Mouse (Mus musculus) embryonic facial prominence, embryonic 15.5 days (tissue): ENCODE measurements around the gene Polr3h. TPM values are rescaled to one million over a fixed set of nuclear protein-coding genes. Genes with fewer than 3 reads are reported as not detected.
A peak's percentile ranks its signal among the peaks of the same experiment; 100 is the strongest.

Experiments used
- ATAC-seq: fragments of 200-750 bp; cut with Nextera tagmentation; 2 replicates; pipeline ENCODE4 v1.8.0; 2017; ENCODE audit warnings: low read depth, moderate TSS enrichment; ENCODE audit not compliant: insufficient number of reproducible peaks, low FRiP score, low TSS enrichment
- H3K27ac ChIP-seq: fragments of 300-500 bp; sonication (generic); replicated peaks from 2 replicates; pipeline ENCODE4 v1.5.1; 2015; ENCODE audit warnings: mild to moderate bottlenecking, inconsistent platforms
- H3K27me3 ChIP-seq: fragments of 300-500 bp; sonication (generic); 2 replicates; pipeline ENCODE4 v1.6.1; 2015; ENCODE audit warnings: inconsistent platforms
- H3K36me3 ChIP-seq: fragments of 300-500 bp; sonication (generic); 2 replicates; pipeline ENCODE4 v1.6.1; 2015; ENCODE audit warnings: mild to moderate bottlenecking, inconsistent platforms
- H3K4me1 ChIP-seq: fragments of 300-500 bp; sonication (generic); 2 replicates; pipeline ENCODE4 v1.6.1; 2015; ENCODE audit warnings: inconsistent platforms
- H3K4me2 ChIP-seq: fragments of 300-500 bp; sonication (generic); replicated peaks from 2 replicates; pipeline ENCODE4 v1.6.1; 2015; ENCODE audit warnings: mild to moderate bottlenecking, inconsistent platforms
- H3K4me3 ChIP-seq: fragments of 300-500 bp; sonication (generic); replicated peaks from 2 replicates; pipeline ENCODE4 v1.5.1; 2015; ENCODE audit warnings: mild to moderate bottlenecking, inconsistent platforms
- H3K9ac ChIP-seq: fragments of 300-500 bp; sonication (generic); 2 replicates; pipeline ENCODE4 v1.6.1; 2015; ENCODE audit warnings: inconsistent platforms
- H3K9me3 ChIP-seq: fragments of 300-500 bp; sonication (generic); replicated peaks from 2 replicates; pipeline ENCODE4 v1.6.1; 2016; ENCODE audit warnings: inconsistent platforms
- WGBS: fragments of 180-500 bp; shearing (Covaris S2); methylation state at CpG from one replicate; pipeline ENCODE4 v1.1.7; 2015; 5-methylcytosine and 5-hydroxymethylcytosine counted together
- polyA plus RNA-seq: library from polyadenylated mRNA; unstranded; fragments of >200 nt; fragmentation: Nextera tagmentation; extraction: Ambion mirVana; gene quantifications from 2 replicates; pipeline ENCODE4 v1.2.1, GENCODE M21; 2015

Polr3h gene
- polyA plus RNA-seq, 1 experiment from 2014 or later: 65.3 TPM

- Histone ChIP-seq H3K9ac (peak within 1 kb of the TSS; percentile 64), H3K4me1 (peaks cover 9% of the 10 kb centered on the region), H3K27me3 (no peaks in the 10 kb centered on the region), H3K4me2 (peak within 1 kb of the TSS; percentile 100), H3K27ac (peak within 1 kb of the TSS; percentile 88), H3K9me3 (no peaks in the 10 kb centered on the region), H3K36me3 (peaks cover 3% of the 10 kb centered on the region; the same call in 1 of the 2 replicates), H3K4me3 (peak within 1 kb of the TSS; percentile 75)
- under 1% methylated on average over 77 of the region's 77 CpGs for WGBS
- peak; percentile 95 for ATAC-seq
Measured at GRCm38 (mm10) chr15:81960171-81961077, 34.4 kb upstream of the Polr3h start, which contains the start of gene Pmm1. Gene Pmm1 (minus strand): TSS chr15:81960930.

DNA sequence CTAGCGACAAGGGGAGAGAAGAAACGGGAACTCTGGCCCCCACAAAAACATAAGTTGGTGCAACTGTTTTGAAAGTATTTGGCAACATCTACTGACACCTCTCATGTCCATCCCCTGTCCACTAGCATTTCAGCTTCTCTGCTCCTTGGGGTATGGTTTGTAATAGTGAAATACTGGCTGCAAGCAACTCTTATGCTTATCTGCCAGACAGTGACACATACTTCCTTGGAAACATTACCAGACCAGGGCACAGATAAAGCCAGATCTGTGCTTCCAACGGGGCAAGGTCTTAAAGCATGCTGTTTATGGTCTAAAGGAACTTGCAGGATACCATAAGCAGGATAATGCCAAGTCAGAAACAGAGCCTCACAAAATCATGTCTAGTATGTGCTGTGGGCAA is 32.9 kb upstream of the Polr3h start:
- Histone ChIP-seq H3K4me1 (peaks cover 9% of the 10 kb centered on the region), H3K9ac (no peak overlapping the region), H3K27me3 (no peaks in the 10 kb centered on the region), H3K4me2 (no peak overlapping the region), H3K9me3 (no peaks in the 10 kb centered on the region), H3K36me3 (peaks cover 18% of the 10 kb centered on the region; the same call in 1 of the 2 replicates), H3K27ac (no peak overlapping the region), H3K4me3 (no peak overlapping the region)
- 87% methylated on average over 3 of the region's 3 CpGs for WGBS
- ATAC-seq: no peak

DNA sequence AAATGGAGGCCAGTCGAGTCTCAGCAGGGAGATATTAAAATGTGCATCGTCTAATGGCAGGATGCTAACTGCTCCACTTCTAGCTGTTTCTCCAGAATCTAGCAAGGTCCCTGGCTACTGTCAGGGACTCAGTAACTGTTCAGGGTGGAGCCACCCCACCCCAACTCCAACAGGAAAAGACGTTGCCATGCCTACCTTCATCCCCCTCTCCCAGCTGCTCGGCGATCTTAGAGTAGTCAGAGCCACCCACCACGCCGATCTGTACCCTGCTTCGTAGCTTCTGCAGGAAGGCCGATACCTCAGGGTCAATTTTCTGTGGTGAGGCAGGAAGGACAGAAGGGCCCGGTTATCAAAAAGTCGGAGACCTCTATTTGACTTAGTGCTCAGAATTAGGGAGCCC is 31.6 kb upstream of the Polr3h start:
- H3K9me3 ChIP-seq: no peaks in the 10 kb centered on the region
- no peaks in the 10 kb centered on the region for H3K27me3 ChIP-seq
- no peak overlapping the region for H3K27ac ChIP-seq
- peaks cover 22% of the 10 kb centered on the region for H3K36me3 ChIP-seq
- no peak overlapping the region for H3K9ac ChIP-seq
- ATAC-seq: no peak
- H3K4me2 ChIP-seq: no peak overlapping the region
- H3K4me1 ChIP-seq: peaks cover 9% of the 10 kb centered on the region
- WGBS: 84% methylated on average over 11 of the region's 11 CpGs
- no peak overlapping the region for H3K4me3 ChIP-seq

GRCm38 (mm10) chr15:81956457-81956856 is 30.4 kb upstream of the Polr3h start:
- Histone ChIP-seq H3K9me3 (no peaks in the 10 kb centered on the region), H3K4me2 (no peak overlapping the region), H3K36me3 (peaks cover 31% of the 10 kb centered on the region), H3K27me3 (no peaks in the 10 kb centered on the region), H3K4me1 (peaks cover 9% of the 10 kb centered on the region), H3K9ac (no peak overlapping the region), H3K27ac (no peak overlapping the region), H3K4me3 (no peak overlapping the region)
- WGBS: 56% methylated on average over 8 of the region's 8 CpGs
- ATAC-seq: no peak

DNA sequence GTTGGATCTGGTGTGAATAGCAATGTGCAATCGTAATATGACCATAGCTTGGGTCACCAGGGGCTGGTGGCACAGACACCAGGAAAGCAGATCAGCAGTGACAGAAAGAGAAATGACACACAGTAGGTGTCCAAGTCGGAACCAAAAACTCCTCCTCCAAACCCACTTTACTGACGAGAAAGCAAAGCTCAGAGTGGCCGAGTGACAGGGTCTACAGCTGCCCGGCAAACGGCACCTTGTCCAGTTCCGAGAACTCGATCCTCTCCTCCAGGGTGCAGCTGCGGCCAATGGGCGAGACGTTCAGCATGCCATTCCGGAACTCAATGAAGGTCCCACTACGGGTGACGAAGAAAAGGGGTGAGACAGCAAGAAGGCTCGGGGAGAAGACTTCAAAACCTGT is 29.4 kb upstream of the Polr3h start:
- H3K4me2 ChIP-seq: no peak overlapping the region
- H3K27me3 ChIP-seq: no peaks in the 10 kb centered on the region
- peaks cover 37% of the 10 kb centered on the region for H3K36me3 ChIP-seq
- no peaks in the 10 kb centered on the region for H3K9me3 ChIP-seq
- H3K4me1 ChIP-seq: peaks cover 9% of the 10 kb centered on the region
- 92% methylated on average over 15 of the region's 15 CpGs for WGBS
- H3K27ac ChIP-seq: no peak overlapping the region
- no peak overlapping the region for H3K4me3 ChIP-seq
- H3K9ac ChIP-seq: no peak overlapping the region
- no peak for ATAC-seq

DNA sequence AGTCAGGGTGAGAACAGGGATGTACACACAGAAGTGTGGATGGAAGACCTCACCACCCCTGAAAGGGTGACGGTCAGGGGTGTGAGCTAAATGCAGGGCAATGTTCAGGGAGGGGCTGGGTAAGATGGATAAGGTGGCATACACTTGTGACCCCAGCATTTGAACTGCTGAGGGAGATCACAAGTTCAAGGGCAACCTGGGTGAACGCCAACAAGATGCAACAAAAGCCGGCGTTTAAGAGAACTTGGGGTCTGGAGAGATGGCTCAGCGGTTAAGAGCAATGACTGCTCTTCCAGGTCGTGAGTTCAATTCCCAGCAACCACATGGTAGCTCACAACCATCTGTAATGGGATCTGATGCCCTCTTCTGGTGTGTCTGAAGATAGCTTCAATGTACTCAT is 28.7 kb upstream of the Polr3h start:
- Histone ChIP-seq H3K27me3 (no peaks in the 10 kb centered on the region), H3K27ac (no peak overlapping the region), H3K4me2 (no peak overlapping the region), H3K9me3 (no peaks in the 10 kb centered on the region), H3K4me1 (peaks cover 6% of the 10 kb centered on the region), H3K36me3 (peaks cover 37% of the 10 kb centered on the region), H3K9ac (no peak overlapping the region), H3K4me3 (no peak overlapping the region)
- no peak for ATAC-seq
- 88% methylated on average over 6 of the region's 6 CpGs for WGBS

GRCm38 (mm10) chr15:81954151-81954583 is 28.1 kb upstream of the Polr3h start:
- ATAC-seq: no peak
- H3K36me3 ChIP-seq: peaks cover 37% of the 10 kb centered on the region
- no peak overlapping the region for H3K9ac ChIP-seq
- no peaks in the 10 kb centered on the region for H3K9me3 ChIP-seq
- H3K27ac ChIP-seq: no peak overlapping the region
- 0 out of 2 replicates have a peak, but pooled peaks cover 3% of the 10 kb centered on the region for H3K4me1 ChIP-seq
- H3K4me2 ChIP-seq: no peak overlapping the region
- H3K4me3 ChIP-seq: no peak overlapping the region
- 91% methylated on average over 9 of the region's 9 CpGs for WGBS
- H3K27me3 ChIP-seq: no peaks in the 10 kb centered on the region

- Histone ChIP-seq H3K36me3 (peaks cover 37% of the 10 kb centered on the region), H3K4me2 (no peak overlapping the region), H3K27me3 (no peaks in the 10 kb centered on the region), H3K9ac (no peak overlapping the region), H3K4me3 (no peak overlapping the region), H3K27ac (no peak overlapping the region), H3K9me3 (no peaks in the 10 kb centered on the region), H3K4me1 (0 out of 2 replicates have a peak, but pooled peaks cover 3% of the 10 kb centered on the region)
- 80% methylated on average over 4 of the region's 4 CpGs for WGBS
- ATAC-seq: no peak
Measured at GRCm38 (mm10) chr15:81952310-81952709, 26.3 kb upstream of the Polr3h start.

DNA sequence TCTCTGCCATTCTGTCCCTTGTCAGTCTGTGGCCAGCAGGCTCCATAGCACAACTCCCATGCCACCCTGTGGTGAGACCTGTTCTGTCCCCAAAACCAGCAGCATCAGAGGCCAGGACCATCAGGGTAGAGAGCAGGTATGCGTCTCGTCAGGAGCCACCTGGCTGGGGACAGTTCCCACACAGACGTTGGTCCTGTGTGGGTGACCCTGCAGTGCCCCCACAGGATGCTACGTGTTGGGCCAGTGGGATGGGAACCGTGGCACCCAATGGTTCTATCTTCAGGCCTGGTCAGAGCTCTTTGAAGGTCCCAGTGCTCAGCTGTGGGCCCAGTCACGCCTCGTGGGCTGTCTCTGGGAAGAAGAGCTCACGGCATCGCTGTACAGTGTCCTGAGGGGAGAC is 25.1 kb upstream of the Polr3h start:
- 0 out of 2 replicates have a peak, but pooled peaks cover under 1% of the 10 kb centered on the region for H3K4me1 ChIP-seq
- no peak for ATAC-seq
- 82% methylated on average over 9 of the region's 9 CpGs for WGBS

GRCm38 (mm10) chr15:81950716-81951115 is 24.7 kb upstream of the Polr3h start:
- Histone ChIP-seq H3K4me3 (no peak overlapping the region), H3K27me3 (no peaks in the 10 kb centered on the region), H3K9me3 (no peaks in the 10 kb centered on the region), H3K27ac (no peak overlapping the region), H3K4me1 (no peaks in the 10 kb centered on the region), H3K36me3 (peaks cover 37% of the 10 kb centered on the region), H3K4me2 (no peak overlapping the region), H3K9ac (no peak overlapping the region)
- ATAC-seq: no peak
- WGBS: 80% methylated on average over 5 of the region's 5 CpGs

More for the DNA sequence above, 25.1 kb upstream of the Polr3h start:
- H3K27me3 ChIP-seq: no peaks in the 10 kb centered on the region
- no peak overlapping the region for H3K27ac ChIP-seq
- peaks cover 37% of the 10 kb centered on the region for H3K36me3 ChIP-seq
- no peak overlapping the region for H3K9ac ChIP-seq
- H3K4me3 ChIP-seq: no peak overlapping the region
- H3K9me3 ChIP-seq: no peaks in the 10 kb centered on the region
- H3K4me2 ChIP-seq: no peak overlapping the region

DNA sequence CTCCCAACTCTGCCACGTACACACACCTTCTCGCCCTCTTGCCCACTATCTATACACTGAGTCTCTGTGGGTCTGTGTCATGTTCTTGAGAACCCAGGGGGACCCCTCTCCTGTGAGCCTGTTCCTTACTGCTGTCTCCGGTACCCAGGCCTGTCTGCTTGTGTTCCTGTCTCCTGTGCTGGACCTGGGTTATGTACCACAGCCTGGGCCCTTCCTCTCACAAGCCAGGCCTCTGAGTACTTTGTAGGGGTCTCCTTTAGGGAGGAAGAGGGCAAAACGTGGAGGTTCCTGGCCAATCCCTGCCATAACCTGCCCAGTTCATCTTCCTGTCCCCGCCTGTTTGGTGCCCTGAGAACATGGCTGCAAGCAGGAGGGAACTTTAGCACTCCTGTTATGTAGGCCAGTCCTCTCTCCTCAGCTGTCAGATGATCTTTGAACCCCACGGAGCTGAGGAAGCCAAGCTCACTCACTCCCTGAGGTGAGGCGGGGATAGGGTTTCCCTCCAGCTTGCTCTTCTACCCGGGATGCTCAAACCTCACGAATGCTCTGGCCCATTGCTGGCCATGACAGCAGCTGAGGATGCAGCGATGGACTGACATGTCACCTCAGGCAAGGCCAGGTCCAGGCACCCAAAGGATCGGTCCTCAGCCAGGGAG is 23.6 kb upstream of the Polr3h start:
- no peak; the same call in 1 of the 2 replicates for ATAC-seq
- Histone ChIP-seq H3K9ac (no peak overlapping the region), H3K27ac (no peak overlapping the region)

More for the DNA sequence above, 23.6 kb upstream of the Polr3h start:
- WGBS: 75% methylated on average over 11 of the region's 11 CpGs
- H3K4me1 ChIP-seq: no peaks in the 10 kb centered on the region
- H3K9me3 ChIP-seq: no peaks in the 10 kb centered on the region
- H3K27me3 ChIP-seq: no peaks in the 10 kb centered on the region
- peaks cover 26% of the 10 kb centered on the region for H3K36me3 ChIP-seq
- H3K4me3 ChIP-seq: no peak overlapping the region
- H3K4me2 ChIP-seq: no peak overlapping the region
